Mouse (Mus musculus): Measurements from ENCODE around the gene Gm13101.
"Not testable (repeated sequence)": the region's sequence is repeated elsewhere in the genome, so short reads cannot be mapped to it uniquely, and the experiment has no call there.

- not testable (repeated sequence) for TF ChIP-seq CTCF (conservative IDR thresholded peaks at IDR 0.05; ENCODE audit: insufficient read depth, insufficient read length, low read depth, low read length); POLR2A (IDR thresholded peaks at IDR 0.05; ENCODE audit: low read depth, low read length)
Observed at GRCm38 (mm10) chr4:143987475-143987941, 20.8 kb upstream of the Gm13101 start.
